Mouse (Mus musculus) limb, embryonic 10.5 days (tissue): ENCODE measurements around the gene Gm10271. TPM values are rescaled to one million over a fixed set of nuclear protein-coding genes. Genes with fewer than 3 reads are reported as not detected.

ENCODE experiments used
- DNase-seq: peaks from one replicate; pipeline ENCODE4 v3.0.0-alpha.2; 2017; ENCODE audit warnings: low spot score
- H3K27ac ChIP-seq: fragments of 300-500 bp; sonication (generic); 2 replicates; pipeline ENCODE4 v1.5.1; 2016; ENCODE audit warnings: mild to moderate bottlenecking
- H3K27me3 ChIP-seq: fragments of 300-500 bp; sonication (generic); 2 replicates; pipeline ENCODE4 v1.6.1; 2016; ENCODE audit warnings: low read depth, mild to moderate bottlenecking; ENCODE audit not compliant: poor library complexity, severe bottlenecking
- H3K36me3 ChIP-seq: fragments of 300-500 bp; sonication (generic); 2 replicates; pipeline ENCODE4 v1.6.1; 2016; ENCODE audit warnings: mild to moderate bottlenecking, moderate library complexity
- H3K4me1 ChIP-seq: fragments of 300-500 bp; sonication (generic); 2 replicates; pipeline ENCODE4 v1.6.1; 2016
- H3K4me3 ChIP-seq: fragments of 300-500 bp; sonication (generic); 2 replicates; pipeline ENCODE4 v1.5.1; 2016; ENCODE audit warnings: mild to moderate bottlenecking, moderate library complexity
- H3K9me3 ChIP-seq: fragments of 300-500 bp; sonication (generic); replicated peaks from 2 replicates; pipeline ENCODE4 v1.6.1; 2016; ENCODE audit warnings: mild to moderate bottlenecking
- WGBS: fragments of 180-500 bp; shearing (Covaris S2); methylation state at CpG from one replicate; pipeline ENCODE4 v1.1.7; 2016; 5-methylcytosine and 5-hydroxymethylcytosine counted together
- polyA plus RNA-seq: library from polyadenylated mRNA; unstranded; fragments of >200 nt; fragmentation: Nextera tagmentation; extraction: Ambion mirVana; gene quantifications from 2 replicates; pipeline ENCODE4 v1.2.1, GENCODE M21; 2016

Gm10271 gene
- polyA plus RNA-seq, 1 experiment from 2014 or later = not detected

DNA sequence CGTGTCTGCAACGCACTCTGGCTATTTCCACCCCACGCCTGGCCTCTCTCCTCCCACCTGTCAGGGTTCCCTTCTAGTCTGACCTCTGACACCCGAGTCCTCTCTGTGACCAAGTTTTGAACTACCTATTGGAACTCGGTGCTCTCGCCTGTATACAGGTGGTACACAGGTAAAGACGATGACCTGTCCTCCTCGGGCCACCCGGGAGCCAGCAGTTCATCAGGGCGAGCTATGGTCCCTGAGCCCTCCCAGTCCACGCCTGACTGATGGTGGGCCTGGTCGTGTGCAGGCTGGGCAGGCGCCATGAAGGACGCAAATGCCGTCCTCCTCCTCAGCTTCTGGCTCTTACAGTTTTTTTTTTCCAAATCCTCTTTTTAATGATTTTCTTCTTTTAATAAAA lies 51.0 kb downstream of the Gm10271 start:
- Histone ChIP-seq H3K27ac (no peak overlapping the region), H3K36me3 (peaks cover 71% of the 10 kb centered on the region), H3K4me3 (no peak overlapping the region), H3K4me1 (peaks cover 3% of the 10 kb centered on the region; the same call in 1 of the 2 replicates), H3K27me3 (no peaks in the 10 kb centered on the region), H3K9me3 (no peaks in the 10 kb centered on the region)
- no peak for DNase-seq
- WGBS = 89% methylated on average over 15 of the region's 15 CpGs

DNA sequence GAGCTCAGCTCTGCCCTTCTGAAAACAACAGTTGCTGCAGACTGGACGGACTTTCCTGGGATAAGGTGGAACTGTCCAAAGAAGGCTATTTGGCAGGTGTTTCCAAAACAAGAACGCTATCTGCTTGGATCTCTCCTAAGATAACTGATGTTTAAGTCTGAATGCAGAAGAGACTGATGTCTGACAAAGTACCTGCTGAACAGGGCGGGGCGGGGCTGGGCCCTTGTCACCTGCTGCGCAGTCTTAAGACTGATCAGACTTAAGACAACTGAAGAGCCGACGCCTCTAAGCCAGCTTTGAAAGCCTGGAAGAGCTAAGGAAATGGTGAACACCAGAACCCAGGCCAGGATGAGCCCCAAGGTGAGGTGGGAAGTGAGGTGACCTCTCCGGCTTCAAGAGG lies 51.8 kb downstream of the Gm10271 start:
- H3K4me3 ChIP-seq = no peak overlapping the region
- H3K27ac ChIP-seq = no peak overlapping the region
- H3K9me3 ChIP-seq = no peaks in the 10 kb centered on the region
- H3K27me3 ChIP-seq = no peaks in the 10 kb centered on the region
- 91% methylated on average over 8 of the region's 8 CpGs for WGBS
- H3K4me1 ChIP-seq = peaks cover 4% of the 10 kb centered on the region; the same call in 1 of the 2 replicates
- H3K36me3 ChIP-seq = peaks cover 70% of the 10 kb centered on the region
- no peak for DNase-seq

DNA sequence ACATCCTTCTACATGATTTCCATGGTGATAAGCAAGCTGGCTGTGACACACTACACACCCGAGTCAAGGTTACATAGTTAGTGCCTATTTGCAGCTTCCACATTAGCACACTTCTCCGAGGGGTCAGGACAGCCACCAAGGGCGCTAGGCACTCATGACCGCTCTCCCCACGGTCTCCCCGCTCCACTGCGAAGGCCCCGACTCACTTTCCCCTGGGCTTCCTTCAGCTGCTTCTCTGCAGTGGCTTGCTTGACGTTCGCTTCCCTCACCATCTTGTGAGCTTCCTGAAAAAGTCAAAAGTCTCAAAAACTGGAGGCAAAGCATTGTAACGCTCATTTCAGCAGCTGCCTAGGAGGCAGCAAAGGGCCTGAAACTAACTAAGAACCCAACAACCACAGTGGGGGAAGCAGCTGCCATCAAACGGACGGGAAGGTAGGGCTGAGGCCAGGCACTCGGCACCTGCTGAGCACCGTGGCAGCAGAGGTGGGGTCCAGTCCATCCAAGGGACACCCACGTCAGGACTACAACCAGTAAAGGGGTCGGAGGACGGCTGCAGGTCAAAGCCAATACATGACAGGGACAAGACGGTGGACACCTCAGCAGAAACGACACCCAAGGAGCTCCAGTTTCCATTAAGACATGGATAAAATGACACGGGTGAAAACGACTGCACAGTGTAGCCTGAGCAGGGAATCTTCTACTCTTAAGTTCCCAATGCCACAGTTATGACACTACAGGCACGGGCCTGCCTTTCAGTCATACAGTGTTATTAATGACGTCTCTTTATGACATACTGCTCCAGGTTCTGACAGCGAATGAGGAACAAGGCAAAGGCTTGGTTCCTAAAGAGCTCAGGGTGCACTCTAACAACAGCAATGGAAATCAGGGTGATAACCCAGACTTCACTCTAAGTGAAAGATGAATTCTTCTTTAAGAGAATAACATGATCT lies 52.8 kb downstream of the Gm10271 start:
- Histone ChIP-seq H3K27me3 (no peaks in the 10 kb centered on the region), H3K36me3 (peaks cover 70% of the 10 kb centered on the region), H3K9me3 (no peaks in the 10 kb centered on the region), H3K4me3 (no peak overlapping the region), H3K27ac (no peak overlapping the region), H3K4me1 (peaks cover 4% of the 10 kb centered on the region; the same call in 1 of the 2 replicates)
- no peak for DNase-seq
- WGBS = 91% methylated on average over 25 of the region's 25 CpGs

DNA sequence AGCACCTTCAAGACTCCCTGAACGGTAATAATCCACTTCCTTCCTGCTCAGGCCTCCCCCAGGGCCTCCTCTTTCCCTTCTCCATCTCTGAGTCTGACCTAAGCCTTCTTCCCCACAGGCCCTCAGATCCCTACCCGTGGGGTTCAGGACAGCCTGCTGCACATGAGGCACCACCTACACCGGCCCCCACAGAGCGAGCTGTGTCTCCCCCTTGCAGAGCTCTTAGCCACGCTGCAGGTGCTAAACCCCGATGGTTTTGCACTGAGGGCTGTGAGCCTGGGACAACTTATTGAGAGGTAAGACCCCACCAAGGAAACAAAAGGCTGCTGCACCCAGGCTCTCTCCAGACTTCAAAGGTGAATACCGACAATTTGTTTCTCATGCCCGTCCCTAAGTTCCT lies 55.8 kb downstream of the Gm10271 start:
- Histone ChIP-seq H3K27ac (peak overlapping the region; percentile 42; the same call in 1 of the 2 replicates), H3K36me3 (peaks cover 76% of the 10 kb centered on the region), H3K9me3 (no peaks in the 10 kb centered on the region), H3K27me3 (no peaks in the 10 kb centered on the region), H3K4me1 (peaks cover 4% of the 10 kb centered on the region; the same call in 1 of the 2 replicates), H3K4me3 (no peak overlapping the region)
- WGBS = 73% methylated on average over 8 of the region's 8 CpGs
- no peak for DNase-seq

- Histone ChIP-seq H3K4me3 (no peak overlapping the region), H3K27me3 (no peaks in the 10 kb centered on the region), H3K4me1 (peaks cover 4% of the 10 kb centered on the region; the same call in 1 of the 2 replicates), H3K9me3 (no peaks in the 10 kb centered on the region), H3K36me3 (peaks cover 84% of the 10 kb centered on the region), H3K27ac (no peak overlapping the region)
- DNase-seq = no peak
- 94% methylated on average over 8 of the region's 8 CpGs for WGBS
These were observed 57.1 kb downstream of the Gm10271 start for GRCm38 (mm10) chr10:116915286-116915685.

GRCm38 (mm10) chr10:116914586-116914985 lies 57.8 kb downstream of the Gm10271 start:
- Histone ChIP-seq H3K4me1 (peaks cover 4% of the 10 kb centered on the region; the same call in 1 of the 2 replicates), H3K27me3 (no peaks in the 10 kb centered on the region), H3K27ac (no peak overlapping the region), H3K4me3 (no peak overlapping the region), H3K36me3 (peaks cover 90% of the 10 kb centered on the region), H3K9me3 (no peaks in the 10 kb centered on the region)
- no peak for DNase-seq
- 94% methylated on average over 9 of the region's 9 CpGs for WGBS

DNA sequence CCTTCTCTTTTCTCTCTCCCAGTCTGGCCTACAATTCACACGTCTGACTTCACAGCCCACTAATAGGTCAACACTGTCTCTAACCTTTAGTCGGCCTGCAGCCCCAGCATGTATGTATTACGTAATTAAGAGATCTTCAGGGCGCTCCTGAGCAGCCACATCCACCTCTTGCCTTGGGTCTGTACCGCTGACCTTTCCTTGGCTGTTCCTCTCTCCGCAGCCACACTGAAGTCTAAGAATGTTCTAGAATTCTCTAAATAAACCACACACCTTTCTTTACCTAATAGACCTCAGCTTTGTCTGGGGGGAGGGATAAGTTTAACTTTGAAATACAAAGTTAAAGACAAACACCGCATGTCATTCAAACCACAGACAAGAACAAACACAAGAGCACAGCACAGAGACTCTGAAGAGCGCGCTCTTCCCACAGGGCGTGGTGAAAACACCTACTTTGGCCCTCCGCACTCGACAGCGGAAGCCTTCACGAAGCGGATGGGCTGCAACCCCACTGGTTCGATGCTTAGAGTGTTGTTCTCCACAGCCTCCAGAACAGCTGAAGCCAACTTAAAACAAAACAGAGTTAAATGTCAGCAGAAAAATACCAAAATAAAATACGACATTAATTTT lies 58.6 kb downstream of the Gm10271 start:
- Histone ChIP-seq H3K4me1 (peaks cover 4% of the 10 kb centered on the region; the same call in 1 of the 2 replicates), H3K27me3 (no peaks in the 10 kb centered on the region), H3K4me3 (no peak overlapping the region), H3K9me3 (no peaks in the 10 kb centered on the region), H3K36me3 (peaks cover 93% of the 10 kb centered on the region), H3K27ac (no peak overlapping the region)
- no peak for DNase-seq
- 91% methylated on average over 17 of the region's 17 CpGs for WGBS

DNA sequence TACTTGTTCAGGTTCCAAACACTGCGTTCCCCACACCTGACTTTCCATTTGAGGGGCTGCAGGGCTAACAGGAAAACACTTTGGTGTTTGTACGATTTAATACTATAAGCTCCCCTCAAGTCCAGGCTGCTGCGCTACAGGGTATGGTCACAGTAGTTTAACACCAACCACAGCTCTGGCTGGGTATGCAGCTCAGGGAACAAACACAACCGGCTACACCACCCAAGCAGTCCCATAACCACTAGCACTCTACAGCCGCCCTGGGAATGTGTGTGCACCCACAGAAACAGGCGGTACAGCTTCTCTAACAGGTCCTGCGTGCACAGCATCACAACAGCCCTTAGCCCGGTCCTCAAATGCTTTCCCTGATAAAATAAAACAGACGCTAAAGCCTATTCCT lies 59.6 kb downstream of the Gm10271 start:
- peaks cover 4% of the 10 kb centered on the region; the same call in 1 of the 2 replicates for H3K4me1 ChIP-seq
- no peaks in the 10 kb centered on the region for H3K27me3 ChIP-seq
- 94% methylated on average over 9 of the region's 9 CpGs for whole genome bisulfite sequencing
- no peak overlapping the region for H3K27ac ChIP-seq
- no peaks in the 10 kb centered on the region for H3K9me3 ChIP-seq
- no peak overlapping the region for H3K4me3 ChIP-seq
- H3K36me3 ChIP-seq = peaks cover 94% of the 10 kb centered on the region
- no peak for DNase-seq

DNA sequence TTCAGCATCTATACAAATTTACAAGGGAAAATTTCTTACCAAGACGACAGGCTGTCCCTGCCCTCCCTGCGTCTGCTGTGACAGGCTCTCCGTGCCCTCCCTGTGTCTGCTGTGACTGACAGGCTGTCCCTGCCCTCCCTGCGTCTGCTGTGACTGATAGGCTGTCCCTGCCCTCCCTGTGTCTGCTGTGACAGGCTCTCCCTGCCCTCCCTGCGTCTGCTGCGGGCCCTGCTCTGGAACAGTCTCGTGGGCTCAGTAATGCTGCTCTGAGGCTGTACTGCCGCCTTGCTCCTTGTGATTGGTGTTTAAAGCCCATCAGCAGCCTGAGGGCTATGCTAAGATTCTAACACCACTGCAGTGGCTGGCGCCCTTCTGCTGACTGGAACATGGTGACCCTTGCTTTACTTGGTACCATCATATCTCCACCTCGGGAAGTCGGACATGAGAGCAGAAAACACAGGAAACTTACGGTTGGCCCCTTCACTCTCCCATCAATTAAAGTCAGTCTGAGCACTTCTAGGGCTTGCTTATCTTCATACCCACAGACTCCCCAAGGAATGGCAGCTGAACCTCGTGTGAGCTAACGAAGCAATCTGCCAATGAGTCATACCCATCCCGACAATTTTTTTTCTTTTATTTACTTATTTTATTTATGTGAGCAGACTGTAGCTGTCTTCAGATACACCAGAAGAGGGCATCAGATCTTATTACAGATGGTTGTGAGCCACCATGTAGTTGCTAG lies 63.3 kb downstream of the Gm10271 start:
- WGBS = 80% methylated on average over 15 of the region's 15 CpGs

More for the DNA sequence above, 63.3 kb downstream of the Gm10271 start:
- no peak for DNase-seq
- peaks cover 97% of the 10 kb centered on the region for H3K36me3 ChIP-seq
- H3K4me3 ChIP-seq = no peak overlapping the region
- no peaks in the 10 kb centered on the region for H3K9me3 ChIP-seq
- no peak overlapping the region for H3K27ac ChIP-seq
- H3K27me3 ChIP-seq = no peaks in the 10 kb centered on the region
- H3K4me1 ChIP-seq = no peaks in the 10 kb centered on the region

Other genes with a start within 250 kb of the Gm10271 start
- 0.04 TPM in 1 of 2 replicates, not detected in the other for gene Myrfl, start 75.7 kb downstream of the Gm10271 start, polyA plus RNA-seq
- gene Rab3ip, start 21.8 kb downstream of the Gm10271 start, polyA plus RNA-seq = 36.7 and 40.0 TPM in 2 replicates
- 0.05 TPM in 1 of 2 replicates, not detected in the other for gene Best3, start 13.7 kb upstream of the Gm10271 start, polyA plus RNA-seq
- gene Lrrc10, start 72.7 kb upstream of the Gm10271 start, polyA plus RNA-seq = 0.10 TPM in 1 of 2 replicates, not detected in the other
- 350 and 402 TPM in 2 replicates for gene Cct2, start 91.2 kb upstream of the Gm10271 start, polyA plus RNA-seq
- gene Frs2, start 175.9 kb upstream of the Gm10271 start, polyA plus RNA-seq = 18.0 and 20.0 TPM in 2 replicates